Mouse (Mus musculus): ENCODE data around the gene Zfp94. TPM values are rescaled to one million over a fixed set of nuclear protein-coding genes. Genes with fewer than 3 reads are reported as not detected.
A peak's percentile ranks its signal among the peaks of the same experiment; 100 is the strongest.

Zfp94 gene
- polyA plus RNA-seq, 1 experiment from 2014 or later = 8.8 TPM

- in situ Hi-C loops (cut with MboI; ENCODE audit: low pct_unique_long_range_greater_than_20kb) = no loop called here
- TF ChIP-seq CTCF (IDR thresholded peaks at IDR 0.05) = no peak
- DNase-seq (ENCODE audit: low read depth, low spot score) (no peak), ATAC-seq (no peak)
- ChIA-PET CTCF (no interaction called here), POLR2A (no interaction called here)
- H3K27me3 ChIP-seq = peaks cover 15% of the 10 kb centered on the region
These were observed 30.0 kb upstream of the Zfp94 start for GRCm38 (mm10) chr7:24346444-24346843.

GRCm38 (mm10) chr7:24343701-24344272, 27.3 kb upstream of the Zfp94 start:
- peaks cover 9% of the 10 kb centered on the region for H3K27me3 ChIP-seq
- ChIA-PET POLR2A (no interaction called here), CTCF (no interaction called here)
- ATAC-seq (no peak), DNase-seq (ENCODE audit: low read depth, low spot score) (no peak)
- TF ChIP-seq CTCF (IDR thresholded peaks at IDR 0.05) = no peak
- in situ Hi-C loops (cut with MboI; ENCODE audit: low pct_unique_long_range_greater_than_20kb) = no loop called here

- peaks cover 6% of the 10 kb centered on the region for H3K27me3 ChIP-seq
- no peak for ATAC-seq
- in situ Hi-C loops (cut with MboI; ENCODE audit: low pct_unique_long_range_greater_than_20kb) = no loop called here
- TF ChIP-seq CTCF (IDR thresholded peaks at IDR 0.05) = peak; percentile 17
- ChIA-PET CTCF (interaction anchor here (1.1 kb wide), 1 partner anchor 27 kb away, joined by 3 read pairs; no protein-coding TSS in a partner anchor), POLR2A (no interaction called here)
- no peak for DNase-seq (ENCODE audit: low read depth, low spot score)
These were observed 21.8 kb upstream of the Zfp94 start for GRCm38 (mm10) chr7:24338241-24338640.

GRCm38 (mm10) chr7:24335699-24336309, 19.3 kb upstream of the Zfp94 start:
- in situ Hi-C loops (cut with MboI; ENCODE audit: low pct_unique_long_range_greater_than_20kb) = no loop called here
- ATAC-seq (peak; percentile 69), DNase-seq (ENCODE audit: low read depth, low spot score) (peak; percentile 20)
- ChIA-PET CTCF (interaction anchor here (0.9 to 1.9 kb wide), 14 partner anchors 9 to 165 kb away, joined by 3 to 11 read pairs (median 4); partner anchors contain the start of gene Lypd5), POLR2A (interaction anchor here (0.6 kb wide), 1 partner anchor 18 kb away, joined by 3 read pairs; no protein-coding TSS in a partner anchor)
- TF ChIP-seq CTCF (IDR thresholded peaks at IDR 0.05) = peak; percentile 64
- H3K27me3 ChIP-seq = peaks cover 11% of the 10 kb centered on the region

- TF ChIP-seq CTCF (IDR thresholded peaks at IDR 0.05) = no peak
- no peak for DNase-seq (ENCODE audit: low read depth, low spot score)
These were observed 17.0 kb upstream of the Zfp94 start, which contains the start of gene Tescl for GRCm38 (mm10) chr7:24333304-24333986. Tescl (minus strand) TSS chr7:24333936.

GRCm38 (mm10) chr7:24327281-24327975, 11.0 kb upstream of the Zfp94 start:
- POLR2A ChIA-PET = no interaction called here
- TF ChIP-seq CTCF (IDR thresholded peaks at IDR 0.05) = no peak
- H3K27me3 ChIP-seq = peaks cover 5% of the 10 kb centered on the region
- DNase-seq (ENCODE audit: low read depth, low spot score) = no peak
- ATAC-seq = no peak
- CTCF ChIA-PET = interaction anchor here (1.8 kb wide), 1 partner anchor 9 kb away, joined by 7 read pairs; no protein-coding TSS in a partner anchor
- in situ Hi-C loops (cut with MboI; ENCODE audit: low pct_unique_long_range_greater_than_20kb) = no loop called here

More at GRCm38 (mm10) chr7:24333304-24333986, 17.0 kb upstream of the Zfp94 start, which contains the start of gene Tescl:
- ChIA-PET CTCF (no interaction called here), POLR2A (no interaction called here)
- no peak for ATAC-seq
- in situ Hi-C loops (cut with MboI; ENCODE audit: low pct_unique_long_range_greater_than_20kb) = no loop called here
- peaks cover 11% of the 10 kb centered on the region for H3K27me3 ChIP-seq

- in situ Hi-C loops (cut with MboI; ENCODE audit: low pct_unique_long_range_greater_than_20kb) = no loop called here
- no peak for TF ChIP-seq CTCF (IDR thresholded peaks at IDR 0.05)
- POLR2A ChIA-PET = no interaction called here
- peaks cover 5% of the 10 kb centered on the region for H3K27me3 ChIP-seq
- CTCF ChIA-PET = interaction anchor here (1.8 kb wide), 1 partner anchor 10 kb away, joined by 7 read pairs; no protein-coding TSS in a partner anchor
- DNase-seq (ENCODE audit: low read depth, low spot score) = no peak
- ATAC-seq = no peak
These were observed 10.0 kb upstream of the Zfp94 start for GRCm38 (mm10) chr7:24326273-24327135.

GRCm38 (mm10) chr7:24325675-24326128, 9.2 kb upstream of the Zfp94 start:
- ATAC-seq (no peak), DNase-seq (ENCODE audit: low read depth, low spot score) (no peak)
- no peak for TF ChIP-seq CTCF (IDR thresholded peaks at IDR 0.05)
- peaks cover 8% of the 10 kb centered on the region for H3K27me3 ChIP-seq
- ChIA-PET CTCF (interaction anchor here (1.2 to 1.8 kb wide), 3 partner anchors 10 to 23 kb away, joined by 3 to 7 read pairs (median 7); partner anchors contain the start of gene Lypd5), POLR2A (no interaction called here)
- in situ Hi-C loops (cut with MboI; ENCODE audit: low pct_unique_long_range_greater_than_20kb) = no loop called here

- no peak for TF ChIP-seq CTCF (IDR thresholded peaks at IDR 0.05)
- ATAC-seq = no peak
- CTCF ChIA-PET = interaction anchor here (1.2 to 1.4 kb wide), 2 partner anchors 11 to 23 kb away, joined by 3 to 7 read pairs; partner anchors contain the start of gene Lypd5
- H3K27me3 ChIP-seq = peaks cover 8% of the 10 kb centered on the region
- no peak for DNase-seq (ENCODE audit: low read depth, low spot score)
- POLR2A ChIA-PET = no interaction called here
- in situ Hi-C loops (cut with MboI; ENCODE audit: low pct_unique_long_range_greater_than_20kb) = no loop called here
These were observed 8.7 kb upstream of the Zfp94 start for GRCm38 (mm10) chr7:24325197-24325596.
